Mouse (Mus musculus): ENCODE measurements around the gene Kcnc2.

DNA sequence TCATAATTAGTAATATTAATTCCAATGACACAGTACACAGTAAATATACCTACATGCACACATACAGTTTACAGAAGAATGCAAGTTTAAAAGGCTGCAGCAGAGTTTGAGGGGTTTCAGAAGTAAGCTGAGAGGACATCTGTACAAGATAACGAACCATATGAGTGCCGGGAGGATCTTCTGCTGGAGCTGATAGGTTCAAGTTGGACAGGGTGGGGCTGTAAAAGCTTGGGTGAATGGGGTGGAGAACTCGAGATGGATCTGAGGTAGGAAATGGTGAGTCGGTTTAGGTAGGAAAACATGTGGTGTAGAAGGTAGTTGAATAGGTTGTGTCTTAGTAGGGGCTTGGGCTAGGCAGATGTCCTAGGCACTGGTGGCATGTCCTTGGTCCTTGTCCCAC, 217.8 kb downstream of the Kcnc2 start:
- TF ChIP-seq POLR2A (IDR thresholded peaks at IDR 0.05; ENCODE audit: control insufficient read depth, extremely low read depth, insufficient read depth, low read length, poor library complexity), result no peak
- TF ChIP-seq CTCF (IDR thresholded peaks at IDR 0.05; ENCODE audit: borderline replicate concordance, control insufficient read depth, extremely low read depth, insufficient read depth, low read length, poor library complexity), result no peak

Data from thymus, adult 2 months (tissue).